Mouse (Mus musculus): ENCODE data around the gene 2610507B11Rik. TPM values are rescaled to one million over a fixed set of nuclear protein-coding genes. Genes with fewer than 3 reads are reported as not detected.
A peak's percentile ranks its signal among the peaks of the same experiment; 100 is the strongest.

2610507B11Rik gene
- 67.1 and 70.8 TPM in 2 replicates for polyA plus RNA-seq (2015; fragmentation: Nextera tagmentation; extraction: Ambion mirVana)

DNA sequence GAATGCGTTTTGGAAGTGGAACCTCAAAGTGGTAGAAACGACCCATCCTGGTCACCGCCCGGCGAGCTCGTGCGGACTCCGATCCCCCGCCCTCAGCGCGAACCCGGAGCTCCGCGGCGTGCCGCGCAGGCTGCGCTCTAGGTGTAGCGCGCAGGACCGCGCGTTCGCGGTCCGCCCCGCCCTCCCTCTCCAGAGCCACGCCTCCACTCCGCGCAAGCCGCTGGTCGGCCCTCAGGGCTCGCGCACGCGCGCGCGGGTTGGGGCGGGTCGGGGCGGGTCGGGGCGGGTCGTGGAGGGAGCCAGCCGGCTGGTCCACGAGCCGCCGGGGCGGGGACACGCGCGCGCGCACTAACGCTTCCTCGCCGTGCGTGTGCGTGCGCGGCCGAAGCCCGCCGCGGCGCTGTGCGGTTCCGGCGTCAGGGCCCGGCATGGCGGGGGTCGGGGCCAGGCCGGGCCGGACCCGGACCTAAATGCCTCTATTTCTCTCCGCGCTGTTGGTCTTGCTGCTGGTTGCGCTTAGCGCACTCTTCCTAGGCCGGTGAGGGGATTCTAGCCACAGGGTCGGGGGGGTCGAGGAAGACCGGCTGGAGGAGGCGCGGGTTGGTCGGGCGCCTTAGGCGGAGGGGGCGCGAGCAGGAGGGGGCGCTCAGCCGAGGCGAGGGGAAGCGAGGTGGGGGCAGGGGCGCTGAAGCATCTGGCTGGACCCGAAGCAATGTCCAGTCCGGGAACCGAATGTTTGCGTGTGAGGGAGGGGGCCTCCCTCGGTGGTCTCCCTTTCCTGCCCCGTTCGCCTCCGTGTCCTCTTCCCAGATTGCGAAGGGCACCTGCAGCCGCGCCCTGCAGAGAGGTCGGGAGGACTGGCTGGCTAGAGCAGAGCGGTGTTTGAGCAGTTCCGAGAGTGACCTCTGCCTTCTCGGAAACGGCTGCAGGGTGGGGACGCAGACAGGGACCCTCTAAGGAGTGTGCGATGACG, at the start of gene 2610507B11Rik:
Gene 2610507B11Rik, plus strand, starts transcription at position 373 of the 973 bp plus-strand sequence.
- Histone ChIP-seq H3K9me3 (replicated peaks; ENCODE audit: control insufficient read depth, low read length) (no peaks in the 10 kb centered on the region), H3K4me3 (ENCODE audit: low read length) (peak within 1 kb of the TSS; percentile 72), H3K9ac (ENCODE audit: low read length) (peak within 1 kb of the TSS; percentile 90), H3K36me3 (ENCODE audit: control insufficient read depth, insufficient read depth) (peaks cover 25% of the 10 kb centered on the region), H3K4me1 (ENCODE audit: control insufficient read depth, insufficient read depth, low read length) (peaks cover 6% of the 10 kb centered on the region; the same call in 1 of the 2 replicates), H3K27ac (ENCODE audit: low read length) (peak within 1 kb of the TSS; percentile 79), H3K27me3 (ENCODE audit: control insufficient read depth, insufficient read depth, low read length) (peaks cover 3% of the 10 kb centered on the region; the same call in 1 of the 2 replicates), H3K4me2 (ENCODE audit: low read depth, low read length) (peak within 1 kb of the TSS; percentile 77)
- peak; percentile 98 for ATAC-seq (replicated peaks; ENCODE audit: extremely low read depth, insufficient read depth, low FRiP score)
- WGBS, result under 1% methylated on average over 114 of the region's 115 CpGs

DNA sequence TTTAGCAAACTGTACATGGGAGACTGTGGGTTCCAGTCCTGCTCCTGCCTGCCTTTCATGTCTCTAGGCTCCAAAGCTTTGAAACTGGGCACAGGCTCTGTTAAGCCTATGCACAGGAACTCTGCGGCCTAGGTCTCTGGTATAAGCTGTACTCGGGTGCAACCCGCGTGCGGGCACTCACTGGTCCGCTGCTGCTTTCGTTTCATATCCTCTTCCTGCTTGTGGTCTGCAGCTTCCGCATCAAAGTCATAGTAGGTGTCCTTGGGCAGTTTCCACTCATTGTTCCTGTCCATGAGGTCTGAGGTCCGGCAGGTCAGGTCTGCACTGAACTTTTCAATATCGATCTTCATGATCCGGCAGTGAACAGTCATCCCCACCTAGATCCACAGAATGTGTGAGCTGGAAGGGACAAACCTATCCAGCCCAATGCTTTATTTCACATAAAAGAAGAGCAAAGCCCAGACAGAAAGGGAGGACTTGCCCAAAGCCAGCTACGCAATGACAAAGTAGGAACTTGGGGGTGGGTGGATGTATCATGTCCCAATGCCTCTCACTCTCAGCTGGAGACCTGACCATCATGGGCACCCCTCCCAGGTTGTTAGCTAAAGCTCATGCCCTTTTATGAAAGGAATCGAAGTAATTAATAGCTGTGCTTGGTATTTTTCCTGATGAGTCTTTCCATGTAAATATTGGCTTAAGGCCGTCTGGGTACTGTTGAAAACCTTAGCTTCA, 48.3 kb upstream of the 2610507B11Rik start:
- no peak for ATAC-seq (replicated peaks; ENCODE audit: extremely low read depth, insufficient read depth, low FRiP score)

DNA sequence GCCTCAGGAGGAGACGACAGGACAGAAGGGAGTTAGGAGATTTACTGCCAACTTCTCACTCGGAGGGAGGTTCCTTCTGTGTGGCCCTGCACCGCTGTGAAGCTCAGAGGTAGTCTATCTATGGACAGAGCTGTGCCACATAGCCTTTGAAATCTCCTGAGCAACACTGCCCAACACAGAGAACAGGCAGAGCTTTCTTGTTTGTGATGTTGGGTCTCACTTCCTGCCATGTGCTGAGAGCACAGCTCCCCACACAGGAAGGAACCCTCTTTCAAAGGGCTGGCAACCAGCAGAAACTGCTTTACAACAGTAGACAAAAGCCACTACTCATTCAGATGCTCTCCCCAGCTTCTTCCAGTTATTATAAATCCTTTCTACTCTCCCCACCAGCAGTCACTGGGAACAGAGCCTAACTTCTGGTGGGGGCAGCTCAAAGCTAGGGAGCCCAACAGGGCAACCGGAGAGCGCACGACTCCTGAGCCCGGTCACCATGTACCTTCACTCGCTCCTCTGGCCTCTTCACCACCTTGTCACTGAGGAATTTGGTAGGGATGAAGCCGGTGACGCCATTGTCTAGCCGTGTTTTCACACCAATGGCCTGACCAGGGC, 45.7 kb upstream of the 2610507B11Rik start:
- H3K4me1 ChIP-seq (ENCODE audit: control insufficient read depth, insufficient read depth, low read length), result no peaks in the 10 kb centered on the region
- no peak overlapping the region for H3K4me2 ChIP-seq (ENCODE audit: low read depth, low read length)
- no peak overlapping the region for H3K27ac ChIP-seq (ENCODE audit: low read length)
- WGBS, result 86% methylated on average over 11 of the region's 11 CpGs
- no peaks in the 10 kb centered on the region for H3K9me3 ChIP-seq (replicated peaks; ENCODE audit: control insufficient read depth, low read length)
- no peak overlapping the region for H3K4me3 ChIP-seq (ENCODE audit: low read length)
- H3K27me3 ChIP-seq (ENCODE audit: control insufficient read depth, insufficient read depth, low read length), result no peaks in the 10 kb centered on the region
- H3K36me3 ChIP-seq (ENCODE audit: control insufficient read depth, insufficient read depth), result peaks cover 68% of the 10 kb centered on the region
- no peak overlapping the region for H3K9ac ChIP-seq (ENCODE audit: low read length)
- ATAC-seq (replicated peaks; ENCODE audit: extremely low read depth, insufficient read depth, low FRiP score), result 0 out of 2 replicates have a peak, but pooled peaks have one; percentile 45

More for the DNA sequence above, 48.3 kb upstream of the 2610507B11Rik start:
- no peak overlapping the region for H3K9ac ChIP-seq (ENCODE audit: low read length)
- no peaks in the 10 kb centered on the region for H3K27me3 ChIP-seq (ENCODE audit: control insufficient read depth, insufficient read depth, low read length)
- H3K9me3 ChIP-seq (replicated peaks; ENCODE audit: control insufficient read depth, low read length), result no peaks in the 10 kb centered on the region
- no peak overlapping the region for H3K27ac ChIP-seq (ENCODE audit: low read length)
- peaks cover 73% of the 10 kb centered on the region for H3K36me3 ChIP-seq (ENCODE audit: control insufficient read depth, insufficient read depth)
- no peak overlapping the region for H3K4me3 ChIP-seq (ENCODE audit: low read length)
- no peak overlapping the region for H3K4me2 ChIP-seq (ENCODE audit: low read depth, low read length)
- WGBS, result 89% methylated on average over 14 of the region's 14 CpGs
- H3K4me1 ChIP-seq (ENCODE audit: control insufficient read depth, insufficient read depth, low read length), result no peaks in the 10 kb centered on the region

DNA sequence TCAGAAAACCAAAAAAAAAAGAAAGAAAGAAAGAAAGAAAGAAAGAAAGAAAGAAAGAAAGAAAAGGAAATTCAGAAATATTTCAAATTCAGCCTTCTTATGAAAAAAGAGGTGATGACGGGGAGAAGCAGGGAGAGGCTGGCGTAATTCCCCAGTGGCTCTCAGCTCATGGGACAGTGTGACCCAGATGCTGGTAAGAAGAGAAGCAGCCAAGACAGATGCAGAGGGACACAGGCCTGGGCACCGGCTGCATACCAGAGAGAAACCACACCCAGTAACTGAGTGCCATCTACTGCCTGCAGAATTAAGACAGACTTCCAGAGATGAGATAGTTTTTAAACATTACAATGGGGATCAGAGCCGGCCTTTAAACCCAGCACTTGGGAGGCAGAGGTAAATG, 38.0 kb upstream of the 2610507B11Rik start:
- no peak for ATAC-seq (replicated peaks; ENCODE audit: extremely low read depth, insufficient read depth, low FRiP score)
- no peaks in the 10 kb centered on the region for H3K9me3 ChIP-seq (replicated peaks; ENCODE audit: control insufficient read depth, low read length)
- no peak overlapping the region for H3K9ac ChIP-seq (ENCODE audit: low read length)
- H3K27me3 ChIP-seq (ENCODE audit: control insufficient read depth, insufficient read depth, low read length), result no peaks in the 10 kb centered on the region
- no peak overlapping the region for H3K4me3 ChIP-seq (ENCODE audit: low read length)
- H3K27ac ChIP-seq (ENCODE audit: low read length), result no peak overlapping the region
- 89% methylated on average over 4 of the region's 4 CpGs for WGBS
- no peaks in the 10 kb centered on the region for H3K4me1 ChIP-seq (ENCODE audit: control insufficient read depth, insufficient read depth, low read length)
- no peak overlapping the region for H3K4me2 ChIP-seq (ENCODE audit: low read depth, low read length)
- peaks cover 79% of the 10 kb centered on the region for H3K36me3 ChIP-seq (ENCODE audit: control insufficient read depth, insufficient read depth)

DNA sequence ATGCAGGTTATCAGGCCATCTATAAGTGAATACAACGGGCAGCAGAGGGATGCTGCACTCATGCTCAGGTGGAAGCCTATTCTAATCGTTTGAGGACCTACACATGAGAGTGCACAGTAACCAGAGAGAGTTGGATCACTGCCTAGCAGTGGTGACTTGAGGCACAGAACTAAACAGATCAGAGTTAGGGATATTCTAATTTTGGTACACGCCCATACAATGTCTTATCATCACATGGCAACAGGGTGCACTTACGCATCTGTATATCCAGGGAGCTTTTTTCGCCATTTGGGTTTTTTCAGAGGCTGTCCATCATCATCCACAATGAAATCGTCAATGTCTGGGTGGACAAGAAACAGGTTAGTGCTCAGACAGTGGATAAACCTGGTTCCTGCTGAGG, 30.0 kb upstream of the 2610507B11Rik start:
- no peak for ATAC-seq (replicated peaks; ENCODE audit: extremely low read depth, insufficient read depth, low FRiP score)
- no peak overlapping the region for H3K4me2 ChIP-seq (ENCODE audit: low read depth, low read length)
- no peak overlapping the region for H3K27ac ChIP-seq (ENCODE audit: low read length)
- H3K4me1 ChIP-seq (ENCODE audit: control insufficient read depth, insufficient read depth, low read length), result no peaks in the 10 kb centered on the region
- H3K27me3 ChIP-seq (ENCODE audit: control insufficient read depth, insufficient read depth, low read length), result no peaks in the 10 kb centered on the region
- peaks cover 73% of the 10 kb centered on the region for H3K36me3 ChIP-seq (ENCODE audit: control insufficient read depth, insufficient read depth)
- no peak overlapping the region for H3K4me3 ChIP-seq (ENCODE audit: low read length)
- H3K9ac ChIP-seq (ENCODE audit: low read length), result no peak overlapping the region
- WGBS, result 86% methylated on average over 6 of the region's 6 CpGs
- H3K9me3 ChIP-seq (replicated peaks; ENCODE audit: control insufficient read depth, low read length), result no peaks in the 10 kb centered on the region

DNA sequence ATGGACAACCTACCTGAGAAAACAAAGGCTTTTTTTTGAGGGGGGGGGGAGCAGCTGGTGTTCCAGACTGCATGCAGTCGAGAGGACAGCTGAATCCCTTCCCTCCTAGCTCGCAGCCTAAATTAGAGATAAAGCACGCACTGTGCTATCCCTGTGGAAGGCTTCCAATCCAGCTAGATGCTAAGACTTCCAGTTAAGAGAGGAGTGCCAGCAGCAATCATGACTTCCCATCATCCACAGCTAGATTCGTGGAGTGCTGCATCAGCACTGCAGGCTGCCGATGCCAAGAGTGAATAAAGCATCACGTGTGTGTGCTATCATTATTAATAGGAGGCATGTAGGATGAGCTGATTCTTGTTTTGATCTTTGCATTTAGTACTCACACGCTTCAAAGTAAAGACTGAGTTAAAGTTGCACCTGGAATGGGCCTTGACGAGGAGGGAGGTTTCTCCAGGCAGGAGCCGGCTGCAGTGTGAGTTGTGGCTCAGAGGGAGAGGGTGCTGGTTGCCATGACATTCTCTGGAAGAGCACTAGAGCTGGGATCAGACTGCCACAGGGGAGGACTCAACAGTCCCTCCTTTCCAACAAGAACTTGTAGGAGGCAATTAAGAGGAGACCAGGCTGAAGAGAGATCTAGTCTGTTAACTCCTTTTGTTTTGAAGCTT, 21.2 kb upstream of the 2610507B11Rik start:
- no peak overlapping the region for H3K9ac ChIP-seq (ENCODE audit: low read length)
- 67% methylated on average over 9 of the region's 9 CpGs for WGBS
- no peak overlapping the region for H3K4me3 ChIP-seq (ENCODE audit: low read length)
- H3K4me1 ChIP-seq (ENCODE audit: control insufficient read depth, insufficient read depth, low read length), result peaks cover 10% of the 10 kb centered on the region
- 0 out of 2 replicates have a peak overlapping the region, but pooled peaks have one; percentile 18 for H3K27ac ChIP-seq (ENCODE audit: low read length)
- ATAC-seq (replicated peaks; ENCODE audit: extremely low read depth, insufficient read depth, low FRiP score), result no peak
- H3K4me2 ChIP-seq (ENCODE audit: low read depth, low read length), result no peak overlapping the region
- H3K36me3 ChIP-seq (ENCODE audit: control insufficient read depth, insufficient read depth), result peaks cover 17% of the 10 kb centered on the region
- H3K27me3 ChIP-seq (ENCODE audit: control insufficient read depth, insufficient read depth, low read length), result no peaks in the 10 kb centered on the region
- no peaks in the 10 kb centered on the region for H3K9me3 ChIP-seq (replicated peaks; ENCODE audit: control insufficient read depth, low read length)

DNA sequence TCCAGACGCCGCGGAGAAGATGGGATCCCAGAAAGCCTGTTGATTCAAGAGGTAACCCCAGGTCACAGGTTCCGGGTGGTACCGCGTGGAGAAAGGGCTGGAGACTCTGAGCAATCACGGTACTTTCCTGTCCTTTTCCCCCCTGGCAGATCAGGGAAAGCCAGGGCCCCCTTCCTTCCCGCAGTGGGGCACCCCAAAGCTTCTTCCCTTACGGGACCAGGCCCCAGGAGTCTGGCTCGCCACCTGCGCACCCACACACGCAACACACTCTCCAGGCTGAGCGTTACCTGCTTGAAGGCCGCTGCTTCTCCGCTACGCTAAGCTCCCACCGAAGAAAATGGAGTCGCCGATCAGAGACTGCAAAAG, 16.3 kb upstream of the 2610507B11Rik start:
- WGBS, result under 1% methylated on average over 19 of the region's 19 CpGs
- no peak for ATAC-seq (replicated peaks; ENCODE audit: extremely low read depth, insufficient read depth, low FRiP score)

DNA sequence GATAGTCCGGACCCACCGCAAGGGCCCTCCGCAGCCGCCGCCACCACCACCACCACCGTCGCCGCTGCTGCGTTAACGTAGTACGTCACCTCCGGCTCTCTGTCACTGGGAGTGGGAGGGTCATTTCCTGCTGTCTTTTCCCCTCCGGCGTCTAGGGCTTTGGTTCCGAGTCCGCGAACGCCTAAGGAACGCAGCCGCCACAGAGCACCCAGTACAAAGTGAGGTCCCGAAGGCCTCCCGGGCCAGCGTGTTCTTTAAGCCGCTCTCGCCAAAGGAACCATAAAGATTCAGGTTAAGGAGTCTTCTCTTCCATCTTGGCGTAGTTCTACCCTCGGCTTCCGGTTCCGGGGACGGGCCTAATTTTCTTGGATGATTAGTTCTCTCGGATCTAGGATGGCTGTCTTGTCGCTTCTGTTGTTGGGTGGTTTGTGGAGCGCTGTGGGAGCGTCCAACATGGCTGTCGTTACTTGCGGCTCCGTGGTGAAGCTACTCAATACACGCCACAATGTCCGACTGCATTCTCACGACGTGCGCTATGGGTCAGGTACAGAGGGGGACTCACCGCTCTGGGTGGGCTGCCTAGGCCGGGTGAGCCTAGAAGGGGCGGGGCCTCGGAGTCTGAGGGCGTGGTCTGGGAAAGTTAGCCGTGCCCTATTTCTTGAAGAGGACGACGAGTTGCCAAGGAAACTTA, 15.8 kb upstream of the 2610507B11Rik start, which contains the start of the genes Sdf2 and Supt6:
Gene Sdf2, plus strand, starts transcription at position 120 of the 691 bp plus-strand sequence.
Gene Supt6, minus strand, starts transcription at position 361 of the 691 bp plus-strand sequence.
- peak; percentile 93 for ATAC-seq (replicated peaks; ENCODE audit: extremely low read depth, insufficient read depth, low FRiP score)
- Histone ChIP-seq H3K36me3 (ENCODE audit: control insufficient read depth, insufficient read depth) (0 out of 2 replicates have a peak, but pooled peaks cover under 1% of the 10 kb centered on the region), H3K4me3 (ENCODE audit: low read length) (peak within 1 kb of the TSS; percentile 85), H3K27me3 (ENCODE audit: control insufficient read depth, insufficient read depth, low read length) (no peaks in the 10 kb centered on the region), H3K27ac (ENCODE audit: low read length) (peak within 1 kb of the TSS; percentile 98), H3K9ac (ENCODE audit: low read length) (peak within 1 kb of the TSS; percentile 92), H3K4me1 (ENCODE audit: control insufficient read depth, insufficient read depth, low read length) (peaks cover 12% of the 10 kb centered on the region), H3K4me2 (ENCODE audit: low read depth, low read length) (peak within 1 kb of the TSS; percentile 94), H3K9me3 (replicated peaks; ENCODE audit: control insufficient read depth, low read length) (no peaks in the 10 kb centered on the region)
- WGBS, result under 1% methylated on average over 50 of the region's 50 CpGs

More for the DNA sequence above, 16.3 kb upstream of the 2610507B11Rik start:
- Histone ChIP-seq H3K27ac (ENCODE audit: low read length) (peak overlapping the region; percentile 98), H3K9me3 (replicated peaks; ENCODE audit: control insufficient read depth, low read length) (no peaks in the 10 kb centered on the region), H3K9ac (ENCODE audit: low read length) (peak overlapping the region; percentile 92), H3K4me1 (ENCODE audit: control insufficient read depth, insufficient read depth, low read length) (peaks cover 14% of the 10 kb centered on the region), H3K27me3 (ENCODE audit: control insufficient read depth, insufficient read depth, low read length) (no peaks in the 10 kb centered on the region), H3K4me2 (ENCODE audit: low read depth, low read length) (peak overlapping the region; percentile 94), H3K4me3 (ENCODE audit: low read length) (peak overlapping the region; percentile 85), H3K36me3 (ENCODE audit: control insufficient read depth, insufficient read depth) (peaks cover 5% of the 10 kb centered on the region)
